Mouse (Mus musculus): ENCODE data around the gene Fam24b. TPM values are rescaled to one million over a fixed set of nuclear protein-coding genes. Genes with fewer than 3 reads are reported as not detected.

The Fam24b gene
- polyA plus RNA-seq, 1 experiment from 2014 or later, result not detected

DNA sequence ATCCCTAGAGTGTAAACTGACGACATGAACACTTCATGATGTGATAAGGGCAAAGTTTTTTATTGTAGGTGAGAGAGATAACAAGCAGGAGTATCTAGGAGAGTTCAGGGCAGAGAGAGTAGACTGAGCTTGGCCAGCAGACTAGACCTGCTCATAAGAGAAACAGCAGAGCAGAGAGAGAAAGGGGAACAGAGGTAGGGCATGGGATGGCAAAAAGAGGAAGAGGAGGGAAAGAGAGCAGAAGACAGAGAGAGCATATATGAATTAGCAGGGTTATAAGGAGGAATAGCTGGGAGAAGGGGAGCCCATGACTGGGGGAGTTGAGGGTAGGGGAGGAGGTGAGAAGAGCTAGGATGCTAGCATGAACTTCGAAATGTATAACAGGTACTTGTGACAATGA is 2.4 kb upstream of the Fam24b start:
- 82% methylated on average over 2 of the region's 2 CpGs for WGBS
- ATAC-seq (ENCODE audit: low FRiP score), result no peak
- H3K4me2 ChIP-seq (replicated peaks), result no peak overlapping the region
- H3K4me1 ChIP-seq, result no peaks in the 10 kb centered on the region
- H3K9ac ChIP-seq, result no peak overlapping the region
- no peaks in the 10 kb centered on the region for H3K9me3 ChIP-seq (replicated peaks)
- no peak overlapping the region for H3K4me3 ChIP-seq
- H3K27ac ChIP-seq, result no peak overlapping the region
- H3K36me3 ChIP-seq, result no peaks in the 10 kb centered on the region
- H3K27me3 ChIP-seq, result no peaks in the 10 kb centered on the region

DNA sequence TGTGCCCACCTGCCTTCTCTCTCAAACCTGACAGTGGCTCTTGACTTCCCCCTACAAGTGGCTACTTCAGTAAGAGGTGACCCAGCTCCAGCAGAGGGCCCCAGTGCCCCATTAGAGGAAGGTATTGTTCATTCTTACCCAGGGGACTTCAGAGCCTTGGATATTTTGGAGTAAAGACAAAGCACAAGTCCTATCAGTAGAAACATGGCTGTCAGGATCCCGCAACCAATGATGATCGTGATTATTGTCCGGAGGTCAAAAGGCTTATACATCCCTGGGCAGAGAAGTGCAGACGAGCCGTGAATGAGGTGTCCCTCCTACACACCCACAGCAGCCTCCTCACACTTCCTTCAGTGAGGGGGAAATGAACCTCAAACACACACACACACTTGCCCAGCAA is 2.3 kb downstream of the Fam24b start:
- no peaks in the 10 kb centered on the region for H3K9me3 ChIP-seq (replicated peaks)
- H3K36me3 ChIP-seq, result no peaks in the 10 kb centered on the region
- no peak for ATAC-seq (ENCODE audit: low FRiP score)
- no peaks in the 10 kb centered on the region for H3K27me3 ChIP-seq
- H3K9ac ChIP-seq, result no peak overlapping the region
- H3K4me3 ChIP-seq, result no peak overlapping the region
- H3K4me2 ChIP-seq (replicated peaks), result no peak overlapping the region
- no peaks in the 10 kb centered on the region for H3K4me1 ChIP-seq
- no peak overlapping the region for H3K27ac ChIP-seq
- WGBS, result 90% methylated on average over 5 of the region's 5 CpGs

DNA sequence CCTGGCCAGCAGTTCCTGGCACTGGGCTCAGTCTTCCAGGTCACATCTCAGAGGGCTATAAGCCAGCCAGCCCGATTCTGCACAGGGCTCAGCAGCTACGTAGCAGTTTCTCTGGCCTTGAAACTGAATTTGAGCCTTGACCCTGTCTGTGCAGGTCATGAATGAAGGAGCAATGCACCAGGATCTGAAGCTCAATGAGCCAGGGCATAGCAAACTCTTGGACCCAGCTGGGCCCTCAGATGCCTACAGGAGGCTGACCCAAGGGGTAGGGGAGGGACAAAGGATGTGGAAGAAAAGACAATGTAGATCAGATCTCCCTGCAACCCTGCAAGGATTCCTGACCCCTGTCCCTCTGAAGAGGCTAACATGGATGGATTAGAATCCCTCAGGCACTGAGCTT is 7.1 kb downstream of the Fam24b start, which contains the start of gene Cuzd1:
Gene Cuzd1, minus strand, starts transcription at position 101 of the 400 bp plus-strand sequence.
- Histone ChIP-seq H3K36me3 (no peaks in the 10 kb centered on the region), H3K4me2 (replicated peaks) (no peak within 1 kb of the TSS), H3K9me3 (replicated peaks) (no peaks in the 10 kb centered on the region), H3K27ac (no peak within 1 kb of the TSS), H3K4me1 (no peaks in the 10 kb centered on the region), H3K4me3 (no peak within 1 kb of the TSS), H3K9ac (no peak within 1 kb of the TSS), H3K27me3 (no peaks in the 10 kb centered on the region)
- WGBS, result 80% methylated on average over 2 of the region's 2 CpGs
- no peak for ATAC-seq (ENCODE audit: low FRiP score)

DNA sequence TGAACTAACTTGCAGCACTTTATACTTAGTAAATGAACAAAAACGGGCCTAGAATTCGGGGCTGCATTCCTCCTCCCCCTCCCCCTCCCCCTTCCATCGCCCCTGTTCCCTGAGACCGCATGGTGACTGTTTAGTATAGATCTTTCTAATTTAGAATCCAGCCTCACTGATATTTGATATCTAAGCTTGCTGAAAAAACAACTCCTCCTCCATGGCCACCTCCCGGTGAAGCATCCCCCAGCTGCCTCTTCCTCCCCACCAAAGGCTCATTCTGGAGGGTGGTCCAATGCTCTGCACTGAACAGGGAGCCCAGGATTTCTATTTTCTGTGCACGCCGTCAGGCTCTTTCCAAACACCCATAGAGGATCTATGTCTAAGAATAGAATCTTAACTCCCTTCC is 11.0 kb downstream of the Fam24b start:
- H3K9me3 ChIP-seq (replicated peaks), result no peaks in the 10 kb centered on the region
- no peak overlapping the region for H3K4me2 ChIP-seq (replicated peaks)
- no peaks in the 10 kb centered on the region for H3K27me3 ChIP-seq
- no peak for ATAC-seq (ENCODE audit: low FRiP score)
- H3K9ac ChIP-seq, result no peak overlapping the region
- H3K36me3 ChIP-seq, result no peaks in the 10 kb centered on the region
- H3K4me1 ChIP-seq, result no peaks in the 10 kb centered on the region
- no peak overlapping the region for H3K27ac ChIP-seq
- 92% methylated on average over 5 of the region's 7 CpGs for WGBS
- no peak overlapping the region for H3K4me3 ChIP-seq

DNA sequence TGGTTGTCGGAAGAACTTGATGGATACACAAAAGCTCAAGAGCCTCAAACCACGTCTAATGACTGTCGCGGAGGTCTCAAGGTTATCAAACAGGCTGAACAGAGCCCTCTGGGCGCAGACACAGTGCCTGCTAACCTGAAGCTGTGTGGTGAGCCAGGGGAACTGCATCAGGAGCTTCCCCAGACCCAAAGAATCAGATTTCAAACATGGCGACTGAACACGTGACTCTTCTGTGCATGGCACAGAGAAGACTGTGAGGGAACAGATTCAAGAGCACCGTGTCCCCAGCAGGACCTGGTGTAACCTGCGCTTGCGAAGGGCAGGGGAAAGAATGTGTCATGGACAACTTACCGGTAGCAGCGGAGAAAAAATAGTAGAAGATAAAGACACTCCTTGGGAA is 11.7 kb downstream of the Fam24b start:
- no peak overlapping the region for H3K4me2 ChIP-seq (replicated peaks)
- ATAC-seq (ENCODE audit: low FRiP score), result no peak
- WGBS, result 75% methylated on average over 12 of the region's 12 CpGs
- no peak overlapping the region for H3K4me3 ChIP-seq
- no peaks in the 10 kb centered on the region for H3K27me3 ChIP-seq
- H3K9me3 ChIP-seq (replicated peaks), result no peaks in the 10 kb centered on the region
- no peak overlapping the region for H3K9ac ChIP-seq
- no peaks in the 10 kb centered on the region for H3K4me1 ChIP-seq
- H3K36me3 ChIP-seq, result no peaks in the 10 kb centered on the region
- H3K27ac ChIP-seq, result no peak overlapping the region

DNA sequence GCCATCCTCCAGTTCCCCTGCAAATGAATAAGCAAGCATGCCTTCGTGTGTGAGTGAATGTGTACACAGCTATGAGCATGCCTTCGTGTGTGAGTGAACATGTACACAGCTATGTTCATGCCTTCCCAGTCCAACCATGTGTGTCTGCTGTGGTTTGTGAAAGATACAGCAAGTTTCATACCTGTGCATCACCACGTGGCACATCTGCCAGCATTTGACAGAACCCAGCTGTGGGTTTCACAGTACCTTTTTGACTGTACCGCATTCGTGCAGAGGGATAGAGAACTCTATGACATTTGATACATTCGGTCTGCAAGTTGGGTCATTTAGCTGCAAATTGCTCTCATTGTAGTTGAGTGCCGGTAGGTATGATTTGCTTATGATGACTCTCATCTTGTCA is 14.8 kb downstream of the Fam24b start:
- no peak for ATAC-seq (ENCODE audit: low FRiP score)
- no peaks in the 10 kb centered on the region for H3K4me1 ChIP-seq
- WGBS, result 89% methylated on average over 7 of the region's 7 CpGs

DNA sequence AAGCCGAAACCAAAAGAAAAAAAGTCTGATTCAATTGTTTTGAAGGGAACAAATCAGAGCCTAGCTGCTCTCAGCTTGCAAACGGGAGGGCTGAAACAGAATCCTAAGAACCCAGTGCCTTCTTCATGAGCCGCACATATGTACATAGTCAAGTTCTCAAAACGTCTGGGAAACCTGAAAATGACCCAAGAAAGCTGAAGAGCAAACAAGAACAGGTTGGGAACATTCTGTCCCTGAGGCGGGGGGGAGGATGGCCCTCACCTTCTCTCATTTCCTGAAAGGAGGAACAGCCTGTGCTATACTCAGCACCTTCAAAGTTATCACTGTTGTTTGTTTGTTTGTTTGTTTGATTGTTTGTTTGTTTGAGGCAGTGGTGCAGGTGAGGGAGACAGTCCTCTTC is 22.6 kb downstream of the Fam24b start:
- H3K9ac ChIP-seq, result no peak overlapping the region
- H3K27ac ChIP-seq, result no peak overlapping the region
- no peak overlapping the region for H3K4me3 ChIP-seq
- 76% methylated on average over 5 of the region's 5 CpGs for WGBS
- H3K27me3 ChIP-seq, result no peaks in the 10 kb centered on the region
- H3K36me3 ChIP-seq, result no peaks in the 10 kb centered on the region
- H3K9me3 ChIP-seq (replicated peaks), result no peaks in the 10 kb centered on the region
- no peak for ATAC-seq (ENCODE audit: low FRiP score)
- no peak overlapping the region for H3K4me2 ChIP-seq (replicated peaks)
- H3K4me1 ChIP-seq, result no peaks in the 10 kb centered on the region

More for the DNA sequence above, 14.8 kb downstream of the Fam24b start:
- Histone ChIP-seq H3K27me3 (no peaks in the 10 kb centered on the region), H3K27ac (no peak overlapping the region), H3K36me3 (no peaks in the 10 kb centered on the region), H3K9me3 (replicated peaks) (no peaks in the 10 kb centered on the region), H3K4me2 (replicated peaks) (no peak overlapping the region), H3K9ac (no peak overlapping the region), H3K4me3 (no peak overlapping the region)

DNA sequence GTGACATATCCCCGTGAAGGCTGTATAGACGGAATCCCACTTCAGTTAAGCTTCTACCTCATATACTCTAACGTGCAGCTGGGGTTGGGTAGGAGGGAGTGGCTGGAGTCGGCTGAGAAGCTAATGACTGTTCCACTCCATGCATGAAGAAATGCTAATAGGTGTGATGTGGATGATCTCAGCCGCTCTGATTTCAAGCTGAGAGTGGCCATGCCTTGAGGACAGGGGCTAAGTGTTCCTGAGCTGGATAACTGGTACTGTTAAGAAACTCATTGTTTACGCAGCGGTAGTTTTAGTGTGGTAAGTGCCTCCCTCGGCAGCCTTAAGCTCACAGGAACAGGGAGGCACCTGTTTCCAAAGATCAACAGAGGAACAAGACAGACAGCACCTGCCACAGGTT is 26.0 kb downstream of the Fam24b start:
- no peak for ATAC-seq (ENCODE audit: low FRiP score)
- 82% methylated on average over 8 of the region's 8 CpGs for WGBS
- Histone ChIP-seq H3K9me3 (replicated peaks) (no peaks in the 10 kb centered on the region), H3K36me3 (no peaks in the 10 kb centered on the region), H3K4me1 (no peaks in the 10 kb centered on the region), H3K4me3 (no peak overlapping the region), H3K27ac (no peak overlapping the region), H3K27me3 (no peaks in the 10 kb centered on the region), H3K9ac (no peak overlapping the region), H3K4me2 (replicated peaks) (no peak overlapping the region)

DNA sequence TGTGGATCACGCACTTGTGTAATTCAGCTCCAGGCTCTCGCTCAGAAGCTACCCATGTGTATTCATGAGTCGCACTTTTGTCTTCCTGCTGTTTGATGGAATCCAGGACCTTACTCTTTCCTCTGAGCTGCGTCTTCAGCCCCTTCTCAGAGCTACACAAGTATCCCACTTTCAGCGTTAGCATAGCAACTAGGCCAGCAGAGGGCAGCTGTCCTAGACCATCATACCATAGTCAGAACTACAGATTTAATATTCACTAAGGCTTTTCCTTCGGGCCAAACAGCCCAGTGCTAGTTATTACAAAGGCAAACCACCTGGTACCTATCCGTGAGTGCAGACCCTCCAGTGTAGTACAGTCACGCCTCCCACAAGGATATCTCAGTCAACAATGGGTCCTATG is 32.2 kb downstream of the Fam24b start:
- H3K27me3 ChIP-seq, result no peaks in the 10 kb centered on the region
- no peaks in the 10 kb centered on the region for H3K4me1 ChIP-seq
- H3K4me2 ChIP-seq (replicated peaks), result no peak overlapping the region
- H3K9ac ChIP-seq, result no peak overlapping the region
- no peak for ATAC-seq (ENCODE audit: low FRiP score)
- no peak overlapping the region for H3K4me3 ChIP-seq
- H3K27ac ChIP-seq, result no peak overlapping the region
- no peaks in the 10 kb centered on the region for H3K9me3 ChIP-seq (replicated peaks)
- 77% methylated on average over 8 of the region's 8 CpGs for WGBS
- H3K36me3 ChIP-seq, result no peaks in the 10 kb centered on the region

Other genes starting within 250 kb of the Fam24b start
- not detected in 2 replicates for gene 4933402N03Rik, start 183.2 kb downstream of the Fam24b start, polyA plus RNA-seq (2016; fragmentation: Nextera tagmentation; extraction: Ambion mirVana)
- 0.03 TPM in 1 of 2 replicates, not detected in the other for gene 5430419D17Rik, start 155.1 kb downstream of the Fam24b start, polyA plus RNA-seq (2016; fragmentation: Nextera tagmentation; extraction: Ambion mirVana)
- not detected in 2 replicates for gene Cuzd1, start 7.2 kb downstream of the Fam24b start, polyA plus RNA-seq (2016; fragmentation: Nextera tagmentation; extraction: Ambion mirVana)
- not detected in 2 replicates for gene Fam24a, start 4.3 kb upstream of the Fam24b start, polyA plus RNA-seq (2016; fragmentation: Nextera tagmentation; extraction: Ambion mirVana)
- gene 2310057M21Rik, start 33.2 kb upstream of the Fam24b start, polyA plus RNA-seq (2016; fragmentation: Nextera tagmentation; extraction: Ambion mirVana), result 17.3 and 21.3 TPM in 2 replicates
- 54.8 and 56.5 TPM in 2 replicates for gene Pstk, start 41.6 kb upstream of the Fam24b start, polyA plus RNA-seq (2016; fragmentation: Nextera tagmentation; extraction: Ambion mirVana)
- gene Ikzf5, start 81.0 kb upstream of the Fam24b start, polyA plus RNA-seq (2016; fragmentation: Nextera tagmentation; extraction: Ambion mirVana), result 18.9 and 22.7 TPM in 2 replicates
- 107 and 111 TPM in 2 replicates for gene Acadsb, start 81.1 kb upstream of the Fam24b start, polyA plus RNA-seq (2016; fragmentation: Nextera tagmentation; extraction: Ambion mirVana)
- 2.2 and 4.1 TPM in 2 replicates for gene Hmx3, start 213.4 kb upstream of the Fam24b start, polyA plus RNA-seq (2016; fragmentation: Nextera tagmentation; extraction: Ambion mirVana)
- gene Hmx2, start 219.3 kb upstream of the Fam24b start, polyA plus RNA-seq (2016; fragmentation: Nextera tagmentation; extraction: Ambion mirVana), result 3.5 and 3.9 TPM in 2 replicates
- gene Bub3, start 230.7 kb upstream of the Fam24b start, polyA plus RNA-seq (2016; fragmentation: Nextera tagmentation; extraction: Ambion mirVana), result 217 and 220 TPM in 2 replicates